Mouse (Mus musculus): Measurements from ENCODE around the gene Atxn2.

DNA sequence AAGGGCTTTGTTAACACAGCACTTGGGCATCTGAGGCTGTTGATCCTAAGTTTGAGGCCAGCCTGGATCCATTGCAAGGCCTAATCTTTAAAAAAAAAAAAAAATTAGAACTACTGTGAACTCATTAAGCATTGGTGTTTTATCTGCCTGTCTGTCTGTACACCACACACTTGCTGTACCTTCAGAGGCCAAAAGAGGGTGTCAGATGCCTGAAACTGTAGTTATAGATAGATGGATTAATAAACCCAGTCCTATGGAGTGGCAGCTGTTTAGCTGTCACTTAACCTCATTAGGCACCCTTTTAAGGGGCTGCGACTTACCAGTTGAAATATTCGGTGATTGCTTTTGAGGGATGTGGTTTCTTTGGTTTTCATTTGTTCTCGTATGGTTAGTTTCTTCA is 84.7 kb downstream of the Atxn2 start:
- TF ChIP-seq MAFK (IDR thresholded peaks at IDR 0.05; ENCODE audit: insufficient read depth, low read depth, low read length) = no peak
- no peak for TF ChIP-seq ZNF384 (IDR thresholded peaks at IDR 0.05; ENCODE audit: low read depth, low read length)
- TF ChIP-seq HCFC1 (IDR thresholded peaks at IDR 0.05; ENCODE audit: borderline replicate concordance, insufficient read depth, low read length) = no peak
